Mouse (Mus musculus): ENCODE results near the gene Rufy4. TPM values are rescaled to one million over a fixed set of nuclear protein-coding genes. Genes with fewer than 3 reads are reported as not detected.

Gene Rufy4
- polyA plus RNA-seq, 1 experiment from 2014 or later: 0.42 TPM

DNA sequence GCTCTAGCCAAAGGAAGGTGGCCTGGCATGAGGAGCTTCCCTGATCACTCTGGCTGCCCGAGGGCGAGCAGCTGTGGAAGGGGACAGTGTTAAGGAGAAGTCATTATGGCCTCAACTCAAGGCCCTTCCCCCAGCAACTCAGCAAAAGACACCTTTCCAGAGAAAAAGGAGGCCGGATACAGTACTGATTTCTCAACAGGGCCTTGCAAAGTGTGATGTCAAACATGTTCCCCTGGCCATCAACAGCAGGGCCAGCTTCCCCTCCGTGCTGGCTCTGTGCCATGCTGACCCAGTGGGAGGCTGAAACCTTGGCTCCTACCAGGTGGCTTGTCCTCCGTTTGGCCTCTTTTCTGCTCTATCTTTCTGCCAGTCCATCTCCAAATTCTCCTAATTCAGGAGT is 41.8 kb downstream of the Rufy4 start:
- Histone ChIP-seq H3K4me2 (replicated peaks; ENCODE audit: low read depth, low read length) (no peak overlapping the region), H3K4me3 (ENCODE audit: low read depth, low read length) (no peak overlapping the region), H3K9me3 (ENCODE audit: low read length) (no peaks in the 10 kb centered on the region), H3K9ac (replicated peaks; ENCODE audit: low read depth) (no peak overlapping the region), H3K27me3 (replicated peaks; ENCODE audit: insufficient read depth, low read length) (no peaks in the 10 kb centered on the region), H3K27ac (ENCODE audit: low read length) (no peak overlapping the region), H3K36me3 (ENCODE audit: insufficient read depth, low read length) (no peaks in the 10 kb centered on the region), H3K4me1 (ENCODE audit: insufficient read depth, low read depth, low read length) (no peaks in the 10 kb centered on the region)
- DNase-seq (ENCODE audit: low spot score) (peak; percentile 28), ATAC-seq (0 out of 2 replicates have a peak, but pooled peaks have one; percentile 25)
- WGBS: 60% methylated on average over 5 of the region's 5 CpGs
- TF ChIP-seq EP300 (IDR thresholded peaks at IDR 0.05) (no peak), CTCF (IDR thresholded peaks at IDR 0.05) (no peak)

DNA sequence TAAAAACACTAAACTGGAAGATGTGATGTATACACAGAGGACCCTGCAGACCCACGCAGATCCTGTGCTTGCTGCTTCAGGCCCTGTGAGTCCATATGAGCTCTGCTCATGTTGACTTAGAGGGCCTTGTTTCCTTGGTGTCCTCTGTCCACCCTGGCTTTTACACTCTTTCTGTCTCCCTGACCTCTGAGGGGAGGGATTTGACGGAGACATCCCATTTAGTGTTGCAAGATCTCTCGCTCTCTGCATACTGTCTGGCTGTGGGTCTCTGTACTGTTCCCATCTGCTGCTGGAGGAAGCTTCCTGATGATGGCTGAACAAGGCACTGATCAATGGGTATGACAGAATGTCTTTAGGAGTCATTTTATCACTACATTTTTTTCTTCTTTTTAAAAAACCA is 44.4 kb downstream of the Rufy4 start:
- no peak overlapping the region for H3K4me2 ChIP-seq (replicated peaks; ENCODE audit: low read depth, low read length)
- no peak for TF ChIP-seq EP300 (IDR thresholded peaks at IDR 0.05)
- TF ChIP-seq CTCF (IDR thresholded peaks at IDR 0.05): no peak
- no peaks in the 10 kb centered on the region for H3K9me3 ChIP-seq (ENCODE audit: low read length)
- H3K36me3 ChIP-seq (ENCODE audit: insufficient read depth, low read length): no peaks in the 10 kb centered on the region
- no peak overlapping the region for H3K27ac ChIP-seq (ENCODE audit: low read length)
- no peaks in the 10 kb centered on the region for H3K4me1 ChIP-seq (ENCODE audit: insufficient read depth, low read depth, low read length)
- H3K27me3 ChIP-seq (replicated peaks; ENCODE audit: insufficient read depth, low read length): no peaks in the 10 kb centered on the region
- H3K4me3 ChIP-seq (ENCODE audit: low read depth, low read length): no peak overlapping the region
- ATAC-seq (no peak), DNase-seq (ENCODE audit: low spot score) (no peak)
- H3K9ac ChIP-seq (replicated peaks; ENCODE audit: low read depth): no peak overlapping the region
- 75% methylated on average over 3 of the region's 3 CpGs for WGBS

DNA sequence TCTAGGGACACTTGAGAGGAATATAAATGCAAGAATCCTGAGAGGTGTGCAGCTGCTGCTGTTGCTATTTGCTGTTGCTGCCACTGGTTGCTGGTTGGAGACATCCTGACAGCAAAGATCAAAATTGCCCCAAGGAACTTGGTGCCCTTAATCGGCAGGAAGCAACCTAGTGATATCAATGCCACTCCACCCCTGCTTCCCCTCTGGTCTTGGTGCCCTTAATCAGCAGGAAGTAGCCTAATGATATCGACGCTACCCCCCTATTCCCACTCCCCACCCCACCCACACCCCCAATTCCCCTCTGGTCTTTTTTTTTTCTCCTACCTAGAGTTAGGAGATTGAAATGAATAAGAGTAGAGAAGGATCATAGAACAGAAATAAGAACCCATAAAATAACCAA is 47.4 kb downstream of the Rufy4 start:
- WGBS: 69% methylated on average over 3 of the region's 3 CpGs
- H3K27me3 ChIP-seq (replicated peaks; ENCODE audit: insufficient read depth, low read length): no peaks in the 10 kb centered on the region
- no peak overlapping the region for H3K4me2 ChIP-seq (replicated peaks; ENCODE audit: low read depth, low read length)
- H3K9ac ChIP-seq (replicated peaks; ENCODE audit: low read depth): no peak overlapping the region
- H3K9me3 ChIP-seq (ENCODE audit: low read length): no peaks in the 10 kb centered on the region
- no peaks in the 10 kb centered on the region; the same call in 1 of the 2 replicates for H3K4me1 ChIP-seq (ENCODE audit: insufficient read depth, low read depth, low read length)
- no peak for TF ChIP-seq CTCF (IDR thresholded peaks at IDR 0.05)
- TF ChIP-seq EP300 (IDR thresholded peaks at IDR 0.05): no peak
- DNase-seq (ENCODE audit: low spot score): no peak
- no peaks in the 10 kb centered on the region for H3K36me3 ChIP-seq (ENCODE audit: insufficient read depth, low read length)
- H3K27ac ChIP-seq (ENCODE audit: low read length): no peak overlapping the region
- ATAC-seq: no peak
- no peak overlapping the region for H3K4me3 ChIP-seq (ENCODE audit: low read depth, low read length)

GRCm38 (mm10) chr1:74175731-74176130 is 50.4 kb downstream of the Rufy4 start:
- Histone ChIP-seq H3K27ac (ENCODE audit: low read length) (no peak overlapping the region), H3K4me2 (replicated peaks; ENCODE audit: low read depth, low read length) (no peak overlapping the region), H3K27me3 (replicated peaks; ENCODE audit: insufficient read depth, low read length) (no peaks in the 10 kb centered on the region), H3K9ac (replicated peaks; ENCODE audit: low read depth) (no peak overlapping the region), H3K4me3 (ENCODE audit: low read depth, low read length) (no peak overlapping the region), H3K9me3 (ENCODE audit: low read length) (no peaks in the 10 kb centered on the region), H3K4me1 (ENCODE audit: insufficient read depth, low read depth, low read length) (no peaks in the 10 kb centered on the region; the same call in 1 of the 2 replicates), H3K36me3 (ENCODE audit: insufficient read depth, low read length) (no peaks in the 10 kb centered on the region)
- TF ChIP-seq CTCF (IDR thresholded peaks at IDR 0.05) (no peak), EP300 (IDR thresholded peaks at IDR 0.05) (no peak)
- DNase-seq (ENCODE audit: low spot score) (no peak), ATAC-seq (no peak)
- 45% methylated on average over 4 of the region's 4 CpGs for WGBS

GRCm38 (mm10) chr1:74178618-74179017 is 53.3 kb downstream of the Rufy4 start:
- Histone ChIP-seq H3K27me3 (replicated peaks; ENCODE audit: insufficient read depth, low read length) (no peaks in the 10 kb centered on the region), H3K36me3 (ENCODE audit: insufficient read depth, low read length) (no peaks in the 10 kb centered on the region), H3K4me3 (ENCODE audit: low read depth, low read length) (no peak overlapping the region), H3K4me2 (replicated peaks; ENCODE audit: low read depth, low read length) (no peak overlapping the region), H3K4me1 (ENCODE audit: insufficient read depth, low read depth, low read length) (no peaks in the 10 kb centered on the region; the same call in 1 of the 2 replicates), H3K9ac (replicated peaks; ENCODE audit: low read depth) (no peak overlapping the region), H3K27ac (ENCODE audit: low read length) (no peak overlapping the region), H3K9me3 (ENCODE audit: low read length) (no peaks in the 10 kb centered on the region)
- DNase-seq (ENCODE audit: low spot score) (no peak), ATAC-seq (no peak)
- 58% methylated on average over 3 of the region's 3 CpGs for WGBS
- TF ChIP-seq CTCF (IDR thresholded peaks at IDR 0.05): no peak
- no peak for TF ChIP-seq EP300 (IDR thresholded peaks at IDR 0.05)

DNA sequence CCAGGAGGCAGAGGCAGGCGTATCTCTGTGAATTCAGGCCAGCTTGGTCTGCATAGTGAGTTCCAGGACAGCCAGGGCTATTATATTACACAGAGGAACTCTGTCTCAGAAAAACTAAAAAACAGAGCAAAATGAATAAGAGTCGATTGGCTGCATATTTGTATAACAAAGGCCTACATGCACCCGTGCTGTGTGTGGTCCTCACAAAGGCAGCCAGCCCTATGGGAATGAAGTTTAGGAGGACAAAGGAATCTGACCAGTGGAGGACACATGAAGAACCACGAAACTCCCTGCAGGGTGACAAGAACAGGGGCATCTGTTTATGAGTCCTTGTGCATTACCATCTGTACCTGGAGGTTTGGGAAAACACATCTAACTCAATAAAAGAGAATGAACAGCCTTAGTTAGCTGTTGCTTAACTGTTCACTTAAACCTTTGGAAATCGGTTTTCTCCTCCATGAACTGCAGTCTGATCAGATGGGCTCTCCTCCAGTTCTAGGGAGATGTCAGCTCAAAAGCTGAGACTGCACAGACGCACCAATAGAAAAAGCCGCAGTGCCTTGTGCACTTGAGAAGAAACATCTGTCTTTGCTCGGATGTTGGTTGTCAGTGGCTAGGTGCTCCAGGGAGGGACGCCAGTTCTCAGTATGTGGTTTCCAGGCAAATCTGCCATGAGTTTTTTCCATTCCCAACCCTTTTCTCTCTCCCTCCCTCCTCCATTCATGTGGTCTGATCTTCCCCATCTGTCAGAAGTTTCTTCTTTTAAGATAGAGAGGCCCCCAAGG is 54.5 kb downstream of the Rufy4 start:
- no peaks in the 10 kb centered on the region for H3K36me3 ChIP-seq (ENCODE audit: insufficient read depth, low read length)
- H3K4me3 ChIP-seq (ENCODE audit: low read depth, low read length): no peak overlapping the region
- ATAC-seq (peak; percentile 83), DNase-seq (ENCODE audit: low spot score) (peak; percentile 78)
- H3K9ac ChIP-seq (replicated peaks; ENCODE audit: low read depth): no peak overlapping the region
- H3K4me2 ChIP-seq (replicated peaks; ENCODE audit: low read depth, low read length): no peak overlapping the region
- H3K27me3 ChIP-seq (replicated peaks; ENCODE audit: insufficient read depth, low read length): no peaks in the 10 kb centered on the region
- H3K4me1 ChIP-seq (ENCODE audit: insufficient read depth, low read depth, low read length): no peaks in the 10 kb centered on the region; the same call in 1 of the 2 replicates
- no peak overlapping the region for H3K27ac ChIP-seq (ENCODE audit: low read length)
- TF ChIP-seq CTCF (IDR thresholded peaks at IDR 0.05) (no peak), EP300 (IDR thresholded peaks at IDR 0.05) (no peak)
- no peaks in the 10 kb centered on the region for H3K9me3 ChIP-seq (ENCODE audit: low read length)
- 52% methylated on average over 9 of the region's 9 CpGs for WGBS
